Mouse (Mus musculus) midbrain, embryonic 13.5 days (tissue): Measurements from ENCODE around the gene Prss48. TPM values are rescaled to one million over a fixed set of nuclear protein-coding genes. Genes with fewer than 3 reads are reported as not detected.

Experiments
- ATAC-seq: fragments of 200-750 bp; cut with Nextera tagmentation; 2 replicates; pipeline ENCODE4 v1.8.0; 2017; ENCODE audit warnings: mild to moderate bottlenecking, moderate TSS enrichment, moderate library complexity
- H3K27ac ChIP-seq: fragments of 300-500 bp; sonication (generic); 2 replicates; pipeline ENCODE4 v1.5.1; 2015; ENCODE audit warnings: inconsistent platforms, mild to moderate bottlenecking, moderate library complexity
- H3K27me3 ChIP-seq: fragments of 300-500 bp; sonication (generic); 2 replicates; pipeline ENCODE4 v1.6.1; 2015; ENCODE audit warnings: mild to moderate bottlenecking, inconsistent platforms
- H3K36me3 ChIP-seq: fragments of 300-500 bp; sonication (generic); 2 replicates; pipeline ENCODE4 v1.6.1; 2015; ENCODE audit warnings: mild to moderate bottlenecking, inconsistent platforms
- H3K4me1 ChIP-seq: fragments of 300-500 bp; sonication (generic); replicated peaks from 2 replicates; pipeline ENCODE4 v1.6.1; 2015; ENCODE audit warnings: inconsistent platforms
- H3K4me2 ChIP-seq: fragments of 300-500 bp; sonication (generic); replicated peaks from 2 replicates; pipeline ENCODE4 v1.6.1; 2015; ENCODE audit warnings: moderate library complexity, mild to moderate bottlenecking, inconsistent platforms
- H3K4me3 ChIP-seq: fragments of 300-500 bp; sonication (generic); replicated peaks from 2 replicates; pipeline ENCODE4 v1.5.1; 2015; ENCODE audit warnings: mild to moderate bottlenecking, inconsistent platforms
- H3K9ac ChIP-seq: fragments of 300-500 bp; sonication (generic); replicated peaks from 2 replicates; pipeline ENCODE4 v1.6.1; 2015; ENCODE audit warnings: mild to moderate bottlenecking, inconsistent platforms
- H3K9me3 ChIP-seq: fragments of 300-500 bp; sonication (generic); 2 replicates; pipeline ENCODE4 v1.6.1; 2016; ENCODE audit warnings: mild to moderate bottlenecking, inconsistent platforms
- WGBS: fragments of 180-500 bp; shearing (Covaris S2); methylation state at CpG from one replicate; pipeline ENCODE4 v1.1.7; 2015; 5-methylcytosine and 5-hydroxymethylcytosine counted together
- polyA plus RNA-seq: library from polyadenylated mRNA; unstranded; fragments of >200 nt; fragmentation: Nextera tagmentation; extraction: Ambion mirVana; gene quantifications from 2 replicates; pipeline ENCODE4 v1.2.1, GENCODE M21; 2015

The Prss48 gene
- polyA plus RNA-seq, 1 experiment from 2014 or later, result not detected

- no peak overlapping the region for H3K27ac ChIP-seq
Observed at GRCm38 (mm10) chr3:86024065-86024795, 21.9 kb upstream of the Prss48 start.

GRCm38 (mm10) chr3:86021651-86022050 lies 19.4 kb upstream of the Prss48 start:
- no peaks in the 10 kb centered on the region for H3K4me1 ChIP-seq
- no peak overlapping the region for H3K4me3 ChIP-seq
- no peaks in the 10 kb centered on the region for H3K36me3 ChIP-seq
- no peaks in the 10 kb centered on the region for H3K9me3 ChIP-seq
- no peak overlapping the region for H3K27ac ChIP-seq
- no peak overlapping the region for H3K4me2 ChIP-seq
- no peak for ATAC-seq
- no peaks in the 10 kb centered on the region for H3K27me3 ChIP-seq
- WGBS, result 71% methylated on average over 4 of the region's 4 CpGs
- H3K9ac ChIP-seq, result no peak overlapping the region

More at GRCm38 (mm10) chr3:86024065-86024795, 21.9 kb upstream of the Prss48 start:
- Histone ChIP-seq H3K36me3 (no peaks in the 10 kb centered on the region), H3K9ac (no peak overlapping the region), H3K9me3 (no peaks in the 10 kb centered on the region), H3K4me2 (no peak overlapping the region), H3K4me3 (no peak overlapping the region), H3K27me3 (no peaks in the 10 kb centered on the region), H3K4me1 (no peaks in the 10 kb centered on the region)
- ATAC-seq, result no peak
- WGBS, result 94% methylated on average over 12 of the region's 12 CpGs

- H3K9ac ChIP-seq, result no peak overlapping the region
- WGBS, result 94% methylated on average over 16 of the region's 16 CpGs
Observed at GRCm38 (mm10) chr3:86020921-86021650, 18.8 kb upstream of the Prss48 start.

GRCm38 (mm10) chr3:86017484-86017883 lies 15.2 kb upstream of the Prss48 start:
- H3K27me3 ChIP-seq, result no peaks in the 10 kb centered on the region
- no peaks in the 10 kb centered on the region for H3K4me1 ChIP-seq
- H3K36me3 ChIP-seq, result no peaks in the 10 kb centered on the region
- H3K4me3 ChIP-seq, result no peak overlapping the region
- 80% methylated on average over 8 of the region's 8 CpGs for WGBS
- H3K4me2 ChIP-seq, result no peak overlapping the region
- no peaks in the 10 kb centered on the region for H3K9me3 ChIP-seq
- H3K27ac ChIP-seq, result no peak overlapping the region
- ATAC-seq, result no peak
- H3K9ac ChIP-seq, result no peak overlapping the region

More at GRCm38 (mm10) chr3:86020921-86021650, 18.8 kb upstream of the Prss48 start:
- Histone ChIP-seq H3K4me1 (no peaks in the 10 kb centered on the region), H3K9me3 (no peaks in the 10 kb centered on the region), H3K27ac (no peak overlapping the region), H3K4me3 (no peak overlapping the region), H3K27me3 (no peaks in the 10 kb centered on the region), H3K36me3 (no peaks in the 10 kb centered on the region), H3K4me2 (no peak overlapping the region)
- ATAC-seq, result no peak

GRCm38 (mm10) chr3:86016965-86017364 lies 14.7 kb upstream of the Prss48 start:
- H3K36me3 ChIP-seq, result no peaks in the 10 kb centered on the region
- WGBS, result 97% methylated on average over 1 of the region's 1 CpGs
- ATAC-seq, result no peak
- no peaks in the 10 kb centered on the region for H3K27me3 ChIP-seq
- no peaks in the 10 kb centered on the region for H3K4me1 ChIP-seq
- no peak overlapping the region for H3K9ac ChIP-seq
- H3K27ac ChIP-seq, result no peak overlapping the region
- no peak overlapping the region for H3K4me2 ChIP-seq
- no peak overlapping the region for H3K4me3 ChIP-seq
- H3K9me3 ChIP-seq, result no peaks in the 10 kb centered on the region

GRCm38 (mm10) chr3:86013837-86014236 lies 11.5 kb upstream of the Prss48 start:
- Histone ChIP-seq H3K36me3 (no peaks in the 10 kb centered on the region), H3K4me3 (no peak overlapping the region), H3K9me3 (no peaks in the 10 kb centered on the region), H3K27ac (no peak overlapping the region), H3K4me2 (no peak overlapping the region), H3K9ac (no peak overlapping the region), H3K27me3 (no peaks in the 10 kb centered on the region), H3K4me1 (no peaks in the 10 kb centered on the region)
- ATAC-seq, result no peak
- 84% methylated on average over 10 of the region's 10 CpGs for WGBS

- Histone ChIP-seq H3K9me3 (no peaks in the 10 kb centered on the region), H3K36me3 (no peaks in the 10 kb centered on the region), H3K4me2 (no peak overlapping the region), H3K4me3 (no peak overlapping the region), H3K9ac (no peak overlapping the region), H3K27ac (no peak overlapping the region), H3K27me3 (no peaks in the 10 kb centered on the region), H3K4me1 (no peaks in the 10 kb centered on the region)
- WGBS, result 74% methylated on average over 3 of the region's 3 CpGs
- no peak for ATAC-seq
Observed at GRCm38 (mm10) chr3:86011833-86012232, 9.5 kb upstream of the Prss48 start.

- H3K4me1 ChIP-seq, result no peaks in the 10 kb centered on the region
- no peak overlapping the region for H3K4me2 ChIP-seq
- H3K9me3 ChIP-seq, result no peaks in the 10 kb centered on the region
- 89% methylated on average over 6 of the region's 6 CpGs for WGBS
- H3K27me3 ChIP-seq, result no peaks in the 10 kb centered on the region
- H3K36me3 ChIP-seq, result no peaks in the 10 kb centered on the region
- H3K9ac ChIP-seq, result no peak overlapping the region
- no peak overlapping the region for H3K27ac ChIP-seq
- no peak overlapping the region for H3K4me3 ChIP-seq
- no peak for ATAC-seq
Observed at GRCm38 (mm10) chr3:86011373-86011772, 9.1 kb upstream of the Prss48 start.

- no peak overlapping the region for H3K4me2 ChIP-seq
- H3K36me3 ChIP-seq, result no peaks in the 10 kb centered on the region
- no peaks in the 10 kb centered on the region for H3K27me3 ChIP-seq
- no peak overlapping the region for H3K4me3 ChIP-seq
- H3K27ac ChIP-seq, result no peak overlapping the region
- 74% methylated on average over 3 of the region's 3 CpGs for WGBS
- no peaks in the 10 kb centered on the region for H3K9me3 ChIP-seq
- no peaks in the 10 kb centered on the region for H3K4me1 ChIP-seq
- ATAC-seq, result no peak
- no peak overlapping the region for H3K9ac ChIP-seq
Observed at GRCm38 (mm10) chr3:86010618-86011017, 8.3 kb upstream of the Prss48 start.

GRCm38 (mm10) chr3:86004751-86005150 lies 2.5 kb upstream of the Prss48 start:
- no peak overlapping the region for H3K4me3 ChIP-seq
- H3K9me3 ChIP-seq, result no peaks in the 10 kb centered on the region
- no peaks in the 10 kb centered on the region for H3K4me1 ChIP-seq
- 89% methylated on average over 10 of the region's 10 CpGs for WGBS
- ATAC-seq, result no peak
- H3K27ac ChIP-seq, result no peak overlapping the region
- no peaks in the 10 kb centered on the region for H3K27me3 ChIP-seq
- H3K36me3 ChIP-seq, result no peaks in the 10 kb centered on the region
- H3K9ac ChIP-seq, result no peak overlapping the region
- no peak overlapping the region for H3K4me2 ChIP-seq

GRCm38 (mm10) chr3:86002940-86003339 lies 649 bp upstream of the Prss48 start:
- no peaks in the 10 kb centered on the region for H3K36me3 ChIP-seq
- 86% methylated on average over 5 of the region's 5 CpGs for WGBS
- no peak overlapping the region for H3K9ac ChIP-seq
- H3K4me1 ChIP-seq, result no peaks in the 10 kb centered on the region
- no peaks in the 10 kb centered on the region for H3K9me3 ChIP-seq
- H3K4me3 ChIP-seq, result no peak overlapping the region
- no peak for ATAC-seq
- no peak overlapping the region for H3K4me2 ChIP-seq
- no peaks in the 10 kb centered on the region for H3K27me3 ChIP-seq
- no peak overlapping the region for H3K27ac ChIP-seq

GRCm38 (mm10) chr3:86001271-86001670 lies 1.0 kb downstream of the Prss48 start:
- ATAC-seq, result no peak
- WGBS, result 93% methylated on average over 3 of the region's 3 CpGs
- no peak overlapping the region for H3K4me3 ChIP-seq
- H3K4me2 ChIP-seq, result no peak overlapping the region
- no peak overlapping the region for H3K27ac ChIP-seq
- no peak overlapping the region for H3K9ac ChIP-seq
- H3K27me3 ChIP-seq, result no peaks in the 10 kb centered on the region
- H3K9me3 ChIP-seq, result no peaks in the 10 kb centered on the region
- no peaks in the 10 kb centered on the region for H3K36me3 ChIP-seq
- no peaks in the 10 kb centered on the region for H3K4me1 ChIP-seq
